Mouse (Mus musculus): ENCODE data around the gene Xrn2. TPM values are rescaled to one million over a fixed set of nuclear protein-coding genes. Genes with fewer than 3 reads are reported as not detected.

Gene Xrn2
- polyA plus RNA-seq (2014; fragmentation: Nextera tagmentation; extraction: Ambion mirVana) = 80.9 and 83.2 TPM in 2 replicates

- Histone ChIP-seq H3K27me3 (ENCODE audit: control insufficient read depth, insufficient read depth, low read length) (no peaks in the 10 kb centered on the region), H3K4me1 (replicated peaks; ENCODE audit: control insufficient read depth, insufficient read depth, low read length) (peaks cover 21% of the 10 kb centered on the region), H3K4me3 (replicated peaks; ENCODE audit: low read length) (peak within 1 kb of the TSS; percentile 72), H3K27ac (peak within 1 kb of the TSS; percentile 92), H3K4me2 (replicated peaks) (peak within 1 kb of the TSS; percentile 69), H3K9ac (peak within 1 kb of the TSS; percentile 74), H3K36me3 (replicated peaks; ENCODE audit: control insufficient read depth, insufficient read depth) (no peaks in the 10 kb centered on the region), H3K9me3 (ENCODE audit: control insufficient read depth, low read length) (no peaks in the 10 kb centered on the region)
- ATAC-seq (ENCODE audit: low FRiP score) = peak; percentile 97
- DNase-seq (ENCODE audit: low spot score) = peak; percentile 97
- under 1% methylated on average over 37 of the region's 37 CpGs for WGBS
Measured at GRCm38 (mm10) chr2:147012623-147013184, at the start of gene Xrn2. Gene Xrn2 (plus strand): TSS chr2:147012996.

- H3K27ac ChIP-seq = no peak overlapping the region
- no peaks in the 10 kb centered on the region for H3K9me3 ChIP-seq (ENCODE audit: control insufficient read depth, low read length)
- no peak overlapping the region for H3K9ac ChIP-seq
- no peak overlapping the region for H3K4me3 ChIP-seq (replicated peaks; ENCODE audit: low read length)
- DNase-seq (ENCODE audit: low spot score) (no peak), ATAC-seq (ENCODE audit: low FRiP score) (no peak)
- no peaks in the 10 kb centered on the region for H3K4me1 ChIP-seq (replicated peaks; ENCODE audit: control insufficient read depth, insufficient read depth, low read length)
- 83% methylated on average over 3 of the region's 3 CpGs for WGBS
- no peak overlapping the region for H3K4me2 ChIP-seq (replicated peaks)
- 0 out of 2 replicates have a peak, but pooled peaks cover 3% of the 10 kb centered on the region for H3K36me3 ChIP-seq (replicated peaks; ENCODE audit: control insufficient read depth, insufficient read depth)
- H3K27me3 ChIP-seq (ENCODE audit: control insufficient read depth, insufficient read depth, low read length) = no peaks in the 10 kb centered on the region
Measured at GRCm38 (mm10) chr2:146975024-146975423, 37.8 kb upstream of the Xrn2 start.

- no peaks in the 10 kb centered on the region for H3K4me1 ChIP-seq (replicated peaks; ENCODE audit: control insufficient read depth, insufficient read depth, low read length)
- no peaks in the 10 kb centered on the region for H3K9me3 ChIP-seq (ENCODE audit: control insufficient read depth, low read length)
- H3K27me3 ChIP-seq (ENCODE audit: control insufficient read depth, insufficient read depth, low read length) = no peaks in the 10 kb centered on the region
- no peaks in the 10 kb centered on the region for H3K36me3 ChIP-seq (replicated peaks; ENCODE audit: control insufficient read depth, insufficient read depth)
- H3K4me2 ChIP-seq (replicated peaks) = no peak overlapping the region
- 67% methylated on average over 3 of the region's 3 CpGs for WGBS
- H3K9ac ChIP-seq = no peak overlapping the region
- no peak overlapping the region for H3K4me3 ChIP-seq (replicated peaks; ENCODE audit: low read length)
- DNase-seq (ENCODE audit: low spot score) = no peak
- no peak overlapping the region for H3K27ac ChIP-seq
- ATAC-seq (ENCODE audit: low FRiP score) = 0 out of 2 replicates have a peak, but pooled peaks have one; percentile 37
Measured at GRCm38 (mm10) chr2:146975453-146976028, 37.3 kb upstream of the Xrn2 start.

GRCm38 (mm10) chr2:146982786-146983185, 30.0 kb upstream of the Xrn2 start:
- H3K4me3 ChIP-seq (replicated peaks; ENCODE audit: low read length) = no peak overlapping the region
- no peak overlapping the region for H3K9ac ChIP-seq
- H3K36me3 ChIP-seq (replicated peaks; ENCODE audit: control insufficient read depth, insufficient read depth) = no peaks in the 10 kb centered on the region
- DNase-seq (ENCODE audit: low spot score) = no peak
- H3K9me3 ChIP-seq (ENCODE audit: control insufficient read depth, low read length) = no peaks in the 10 kb centered on the region
- no peaks in the 10 kb centered on the region for H3K27me3 ChIP-seq (ENCODE audit: control insufficient read depth, insufficient read depth, low read length)
- WGBS = 95% methylated on average over 2 of the region's 2 CpGs
- no peak for ATAC-seq (ENCODE audit: low FRiP score)
- no peaks in the 10 kb centered on the region for H3K4me1 ChIP-seq (replicated peaks; ENCODE audit: control insufficient read depth, insufficient read depth, low read length)
- no peak overlapping the region for H3K4me2 ChIP-seq (replicated peaks)
- no peak overlapping the region for H3K27ac ChIP-seq

- DNase-seq (ENCODE audit: low spot score) = no peak
- Histone ChIP-seq H3K4me2 (replicated peaks) (no peak overlapping the region), H3K9me3 (ENCODE audit: control insufficient read depth, low read length) (no peaks in the 10 kb centered on the region), H3K9ac (no peak overlapping the region), H3K27ac (no peak overlapping the region), H3K4me3 (replicated peaks; ENCODE audit: low read length) (no peak overlapping the region), H3K36me3 (replicated peaks; ENCODE audit: control insufficient read depth, insufficient read depth) (no peaks in the 10 kb centered on the region), H3K4me1 (replicated peaks; ENCODE audit: control insufficient read depth, insufficient read depth, low read length) (no peaks in the 10 kb centered on the region), H3K27me3 (ENCODE audit: control insufficient read depth, insufficient read depth, low read length) (no peaks in the 10 kb centered on the region)
- WGBS = 93% methylated on average over 2 of the region's 2 CpGs
- ATAC-seq (ENCODE audit: low FRiP score) = no peak
Measured at GRCm38 (mm10) chr2:146984831-146985230, 28.0 kb upstream of the Xrn2 start.

- Histone ChIP-seq H3K4me2 (replicated peaks) (no peak overlapping the region), H3K36me3 (replicated peaks; ENCODE audit: control insufficient read depth, insufficient read depth) (no peaks in the 10 kb centered on the region), H3K9ac (no peak overlapping the region), H3K9me3 (ENCODE audit: control insufficient read depth, low read length) (no peaks in the 10 kb centered on the region), H3K27ac (no peak overlapping the region), H3K4me3 (replicated peaks; ENCODE audit: low read length) (no peak overlapping the region), H3K4me1 (replicated peaks; ENCODE audit: control insufficient read depth, insufficient read depth, low read length) (no peaks in the 10 kb centered on the region), H3K27me3 (ENCODE audit: control insufficient read depth, insufficient read depth, low read length) (no peaks in the 10 kb centered on the region)
- DNase-seq (ENCODE audit: low spot score) = no peak
- ATAC-seq (ENCODE audit: low FRiP score) = no peak
- 93% methylated on average over 1 of the region's 1 CpGs for WGBS
Measured at GRCm38 (mm10) chr2:146985807-146986206, 27.0 kb upstream of the Xrn2 start.

- H3K9ac ChIP-seq = no peak overlapping the region
- no peaks in the 10 kb centered on the region for H3K27me3 ChIP-seq (ENCODE audit: control insufficient read depth, insufficient read depth, low read length)
- H3K4me2 ChIP-seq (replicated peaks) = no peak overlapping the region
- DNase-seq (ENCODE audit: low spot score) (no peak), ATAC-seq (ENCODE audit: low FRiP score) (no peak)
- no peak overlapping the region for H3K27ac ChIP-seq
- no peaks in the 10 kb centered on the region for H3K9me3 ChIP-seq (ENCODE audit: control insufficient read depth, low read length)
- H3K36me3 ChIP-seq (replicated peaks; ENCODE audit: control insufficient read depth, insufficient read depth) = no peaks in the 10 kb centered on the region
- no peak overlapping the region for H3K4me3 ChIP-seq (replicated peaks; ENCODE audit: low read length)
- H3K4me1 ChIP-seq (replicated peaks; ENCODE audit: control insufficient read depth, insufficient read depth, low read length) = no peaks in the 10 kb centered on the region
Measured at GRCm38 (mm10) chr2:146986429-146986828, 26.4 kb upstream of the Xrn2 start.

GRCm38 (mm10) chr2:147007265-147007664, 5.5 kb upstream of the Xrn2 start:
- Histone ChIP-seq H3K4me2 (replicated peaks) (no peak overlapping the region), H3K4me3 (replicated peaks; ENCODE audit: low read length) (no peak overlapping the region), H3K4me1 (replicated peaks; ENCODE audit: control insufficient read depth, insufficient read depth, low read length) (peaks cover 6% of the 10 kb centered on the region), H3K27me3 (ENCODE audit: control insufficient read depth, insufficient read depth, low read length) (no peaks in the 10 kb centered on the region), H3K9ac (no peak overlapping the region), H3K27ac (no peak overlapping the region), H3K36me3 (replicated peaks; ENCODE audit: control insufficient read depth, insufficient read depth) (no peaks in the 10 kb centered on the region), H3K9me3 (ENCODE audit: control insufficient read depth, low read length) (no peaks in the 10 kb centered on the region)
- DNase-seq (ENCODE audit: low spot score) (no peak), ATAC-seq (ENCODE audit: low FRiP score) (no peak)
- WGBS = 85% methylated on average over 2 of the region's 2 CpGs

- ATAC-seq (ENCODE audit: low FRiP score) (no peak), DNase-seq (ENCODE audit: low spot score) (no peak)
- Histone ChIP-seq H3K4me1 (replicated peaks; ENCODE audit: control insufficient read depth, insufficient read depth, low read length) (peaks cover 10% of the 10 kb centered on the region), H3K27ac (no peak overlapping the region), H3K27me3 (ENCODE audit: control insufficient read depth, insufficient read depth, low read length) (no peaks in the 10 kb centered on the region), H3K9ac (no peak overlapping the region), H3K4me3 (replicated peaks; ENCODE audit: low read length) (no peak overlapping the region), H3K36me3 (replicated peaks; ENCODE audit: control insufficient read depth, insufficient read depth) (no peaks in the 10 kb centered on the region), H3K4me2 (replicated peaks) (no peak overlapping the region), H3K9me3 (ENCODE audit: control insufficient read depth, low read length) (no peaks in the 10 kb centered on the region)
Measured at GRCm38 (mm10) chr2:147009084-147009483, 3.7 kb upstream of the Xrn2 start.

GRCm38 (mm10) chr2:147010141-147010540, 2.7 kb upstream of the Xrn2 start:
- no peak for DNase-seq (ENCODE audit: low spot score)
- H3K9me3 ChIP-seq (ENCODE audit: control insufficient read depth, low read length) = no peaks in the 10 kb centered on the region
- no peak overlapping the region for H3K4me3 ChIP-seq (replicated peaks; ENCODE audit: low read length)
- H3K36me3 ChIP-seq (replicated peaks; ENCODE audit: control insufficient read depth, insufficient read depth) = no peaks in the 10 kb centered on the region
- H3K4me2 ChIP-seq (replicated peaks) = no peak overlapping the region
- H3K27ac ChIP-seq = no peak overlapping the region
- ATAC-seq (ENCODE audit: low FRiP score) = no peak
- 93% methylated on average over 4 of the region's 4 CpGs for WGBS
- no peaks in the 10 kb centered on the region for H3K27me3 ChIP-seq (ENCODE audit: control insufficient read depth, insufficient read depth, low read length)
- H3K4me1 ChIP-seq (replicated peaks; ENCODE audit: control insufficient read depth, insufficient read depth, low read length) = peaks cover 20% of the 10 kb centered on the region
- no peak overlapping the region for H3K9ac ChIP-seq

All from hindbrain, embryonic 14.5 days (tissue).